Mouse (Mus musculus) ES-Bruce4 (cell line): ENCODE measurements around the gene Tmem108.

Experiments
- CTCF ChIP-seq: IDR thresholded peaks from one replicate; pipeline ENCODE4 v1.8.1; 2011; ENCODE audit warnings: low read depth, low read length
- POLR2A ChIP-seq: IDR thresholded peaks from one replicate; pipeline ENCODE4 v1.8.1; 2011; ENCODE audit warnings: low read length; ENCODE audit not compliant: insufficient read depth

DNA sequence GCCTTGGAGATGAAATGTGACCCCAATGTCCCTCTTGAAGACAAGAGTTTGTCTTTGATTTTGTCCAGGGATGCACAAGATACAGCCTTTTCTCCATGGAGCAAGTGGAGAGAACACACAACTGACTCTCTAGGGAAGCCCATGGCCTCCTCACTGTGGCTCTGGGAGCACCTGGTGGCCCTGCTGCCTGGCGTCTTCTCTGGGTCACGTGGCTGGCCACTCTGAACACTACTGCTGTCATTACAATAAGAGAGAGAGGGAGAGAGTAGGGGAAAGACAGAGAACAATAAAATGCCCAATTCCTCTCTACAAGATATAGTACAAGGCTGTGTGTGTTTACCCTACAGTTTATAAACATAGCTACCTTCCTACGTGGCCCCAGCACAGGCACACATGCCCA is 40.2 kb downstream of the Tmem108 start:
- TF ChIP-seq CTCF (no peak), POLR2A (no peak)
